Mouse (Mus musculus) midbrain, embryonic 16.5 days (tissue): Measurements from ENCODE around the gene Kif5c. TPM values are rescaled to one million over a fixed set of nuclear protein-coding genes. Genes with fewer than 3 reads are reported as not detected.

Source experiments
- ATAC-seq: fragments of 200-750 bp; cut with Nextera tagmentation; 2 replicates; pipeline ENCODE4 v1.8.0; 2017; ENCODE audit warnings: moderate TSS enrichment
- H3K27ac ChIP-seq: fragments of 300-500 bp; sonication (generic); 2 replicates; pipeline ENCODE4 v1.5.1; 2014; ENCODE audit warnings: mild to moderate bottlenecking, low read length, mixed read lengths
- H3K27me3 ChIP-seq: fragments of 300-500 bp; sonication (generic); 2 replicates; pipeline ENCODE4 v1.6.1; 2014; ENCODE audit warnings: low read depth, low read length, mixed read lengths; ENCODE audit not compliant: control insufficient read depth, insufficient read depth
- H3K36me3 ChIP-seq: fragments of 300-500 bp; sonication (generic); 2 replicates; pipeline ENCODE4 v1.6.1; 2014; ENCODE audit warnings: mild to moderate bottlenecking, low read length, moderate library complexity, mixed read lengths; ENCODE audit not compliant: control insufficient read depth, insufficient read depth
- H3K4me1 ChIP-seq: fragments of 300-500 bp; sonication (generic); 2 replicates; pipeline ENCODE4 v1.6.1; 2014; ENCODE audit warnings: mild to moderate bottlenecking, low read length, mixed read lengths; ENCODE audit not compliant: control insufficient read depth, insufficient read depth
- H3K4me2 ChIP-seq: fragments of 300-500 bp; sonication (generic); 2 replicates; pipeline ENCODE4 v1.6.1; 2014; ENCODE audit warnings: mild to moderate bottlenecking, low read length, mixed read lengths
- H3K4me3 ChIP-seq: fragments of 300-500 bp; sonication (generic); 2 replicates; pipeline ENCODE4 v1.5.1; 2014; ENCODE audit warnings: low read depth, mild to moderate bottlenecking, low read length, moderate library complexity, mixed read lengths
- H3K9ac ChIP-seq: fragments of 300-500 bp; sonication (generic); 2 replicates; pipeline ENCODE4 v1.6.1; 2014; ENCODE audit warnings: low read depth, low read length, mixed read lengths
- H3K9me3 ChIP-seq: fragments of 300-500 bp; sonication (generic); replicated peaks from 2 replicates; pipeline ENCODE4 v1.6.1; 2014; ENCODE audit warnings: mild to moderate bottlenecking, low read length, mixed read lengths; ENCODE audit not compliant: control insufficient read depth, poor library complexity, severe bottlenecking
- WGBS: fragments of 180-500 bp; shearing (Covaris S2); extraction: QIAGEN DNeasy Blood & Tissue Kit; methylation state at CpG from one replicate; pipeline ENCODE4 v1.1.7; 2014; 5-methylcytosine and 5-hydroxymethylcytosine counted together
- polyA plus RNA-seq: library from polyadenylated mRNA; unstranded; fragments of >200 nt; fragmentation: Nextera tagmentation; extraction: Ambion mirVana; gene quantifications from 2 replicates; pipeline ENCODE4 v1.2.1, GENCODE M21; 2015

Gene Kif5c
- polyA plus RNA-seq, 1 experiment from 2014 or later, result 194 TPM

DNA sequence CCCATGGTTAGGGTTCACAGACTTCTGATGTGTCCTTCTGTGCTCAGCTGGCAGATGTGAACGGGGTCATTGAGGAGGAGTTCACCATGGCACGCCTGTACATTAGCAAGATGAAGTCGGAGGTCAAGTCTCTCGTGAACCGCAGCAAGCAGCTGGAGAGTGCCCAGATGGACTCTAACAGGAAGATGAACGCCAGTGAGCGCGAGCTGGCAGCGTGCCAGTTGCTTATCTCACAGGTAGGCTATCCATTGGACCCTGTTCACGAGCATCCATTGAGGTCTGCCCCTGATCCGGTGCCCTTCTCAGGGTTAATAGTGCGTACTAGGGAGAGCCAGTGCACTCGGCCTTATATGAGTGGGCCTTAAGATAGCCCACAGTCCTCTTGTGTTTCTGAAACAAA lies 116.3 kb downstream of the Kif5c start:
- no peak for ATAC-seq
- WGBS, result 90% methylated on average over 13 of the region's 13 CpGs
- Histone ChIP-seq H3K27me3 (no peaks in the 10 kb centered on the region), H3K27ac (no peak overlapping the region), H3K9ac (no peak overlapping the region), H3K4me2 (no peak overlapping the region), H3K4me3 (no peak overlapping the region), H3K36me3 (peaks cover 20% of the 10 kb centered on the region), H3K4me1 (no peaks in the 10 kb centered on the region), H3K9me3 (no peaks in the 10 kb centered on the region)

DNA sequence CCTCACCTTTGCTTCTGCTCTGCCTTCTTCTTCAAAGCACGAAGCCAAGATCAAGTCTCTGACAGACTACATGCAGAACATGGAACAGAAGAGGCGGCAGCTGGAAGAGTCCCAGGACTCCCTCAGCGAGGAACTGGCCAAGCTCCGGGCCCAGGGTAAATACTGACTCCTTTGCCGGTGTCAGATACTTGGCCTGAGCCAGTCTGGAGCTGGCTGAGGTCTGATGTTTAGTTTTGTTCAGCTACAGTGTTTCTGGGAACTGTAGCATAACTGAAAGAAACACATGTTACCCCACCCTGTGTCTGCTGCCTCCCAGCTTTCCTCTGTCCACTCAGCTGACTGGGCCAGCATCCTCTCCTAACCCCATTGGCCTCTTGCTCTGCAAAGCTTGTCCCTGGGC lies 119.9 kb downstream of the Kif5c start:
- Histone ChIP-seq H3K27me3 (no peaks in the 10 kb centered on the region), H3K4me2 (no peak overlapping the region), H3K4me3 (no peak overlapping the region), H3K9me3 (no peaks in the 10 kb centered on the region), H3K9ac (no peak overlapping the region), H3K27ac (no peak overlapping the region), H3K36me3 (peaks cover 11% of the 10 kb centered on the region), H3K4me1 (peaks cover 12% of the 10 kb centered on the region)
- WGBS, result 91% methylated on average over 5 of the region's 5 CpGs
- ATAC-seq, result no peak

GRCm38 (mm10) chr2:49741026-49741425 lies 121.9 kb downstream of the Kif5c start:
- H3K9ac ChIP-seq, result no peak overlapping the region
- peak overlapping the region; percentile 26; the same call in 1 of the 2 replicates for H3K27ac ChIP-seq
- no peaks in the 10 kb centered on the region for H3K27me3 ChIP-seq
- no peaks in the 10 kb centered on the region for H3K9me3 ChIP-seq
- H3K36me3 ChIP-seq, result peaks cover 18% of the 10 kb centered on the region
- peaks cover 13% of the 10 kb centered on the region for H3K4me1 ChIP-seq
- ATAC-seq, result no peak
- WGBS, result 66% methylated on average over 6 of the region's 6 CpGs
- no peak overlapping the region for H3K4me3 ChIP-seq
- no peak overlapping the region for H3K4me2 ChIP-seq

GRCm38 (mm10) chr2:49741895-49742734 lies 123.0 kb downstream of the Kif5c start:
- peaks cover 13% of the 10 kb centered on the region for H3K4me1 ChIP-seq
- no peaks in the 10 kb centered on the region for H3K27me3 ChIP-seq
- H3K27ac ChIP-seq, result peak overlapping the region; percentile 50
- peak; percentile 30; the same call in 1 of the 2 replicates for ATAC-seq
- H3K36me3 ChIP-seq, result peaks cover 18% of the 10 kb centered on the region
- WGBS, result 56% methylated on average over 16 of the region's 16 CpGs
- 0 out of 2 replicates have a peak overlapping the region, but pooled peaks have one; percentile 15 for H3K9ac ChIP-seq
- H3K9me3 ChIP-seq, result no peaks in the 10 kb centered on the region
- no peak overlapping the region for H3K4me3 ChIP-seq
- no peak overlapping the region for H3K4me2 ChIP-seq

DNA sequence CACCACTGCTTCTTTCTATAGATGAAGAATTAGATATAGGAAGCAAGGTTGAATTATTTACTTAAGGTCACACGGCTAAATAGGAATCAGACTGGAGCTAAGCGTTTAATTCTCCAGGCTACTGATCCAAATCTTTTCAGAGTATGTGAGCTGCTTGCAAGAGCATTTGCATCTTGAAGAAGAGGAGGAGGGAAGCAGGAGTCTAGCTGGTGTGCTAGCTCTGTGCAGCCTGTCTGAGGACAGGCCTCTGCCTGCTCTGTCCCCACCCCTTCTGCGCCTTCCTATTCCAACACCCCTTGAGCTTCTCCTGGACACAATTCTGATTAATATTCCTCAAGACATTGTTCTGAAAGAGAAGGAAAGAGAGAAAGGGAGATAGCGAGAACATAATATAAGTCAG lies 123.8 kb downstream of the Kif5c start:
- Histone ChIP-seq H3K4me2 (no peak overlapping the region), H3K27ac (no peak overlapping the region; the same call in 1 of the 2 replicates), H3K9me3 (no peaks in the 10 kb centered on the region), H3K4me3 (no peak overlapping the region), H3K27me3 (no peaks in the 10 kb centered on the region), H3K4me1 (peaks cover 13% of the 10 kb centered on the region), H3K36me3 (peaks cover 18% of the 10 kb centered on the region), H3K9ac (no peak overlapping the region)
- 65% methylated on average over 4 of the region's 4 CpGs for WGBS
- ATAC-seq, result no peak

- Histone ChIP-seq H3K4me2 (no peak overlapping the region), H3K4me1 (peaks cover 13% of the 10 kb centered on the region), H3K9me3 (no peaks in the 10 kb centered on the region), H3K36me3 (peaks cover 18% of the 10 kb centered on the region), H3K9ac (no peak overlapping the region), H3K27ac (peak overlapping the region; percentile 62; the same call in 1 of the 2 replicates), H3K4me3 (no peak overlapping the region), H3K27me3 (no peaks in the 10 kb centered on the region)
- ATAC-seq, result no peak
- WGBS, result 63% methylated on average over 6 of the region's 6 CpGs
Measured at GRCm38 (mm10) chr2:49743775-49744174, 124.7 kb downstream of the Kif5c start.

DNA sequence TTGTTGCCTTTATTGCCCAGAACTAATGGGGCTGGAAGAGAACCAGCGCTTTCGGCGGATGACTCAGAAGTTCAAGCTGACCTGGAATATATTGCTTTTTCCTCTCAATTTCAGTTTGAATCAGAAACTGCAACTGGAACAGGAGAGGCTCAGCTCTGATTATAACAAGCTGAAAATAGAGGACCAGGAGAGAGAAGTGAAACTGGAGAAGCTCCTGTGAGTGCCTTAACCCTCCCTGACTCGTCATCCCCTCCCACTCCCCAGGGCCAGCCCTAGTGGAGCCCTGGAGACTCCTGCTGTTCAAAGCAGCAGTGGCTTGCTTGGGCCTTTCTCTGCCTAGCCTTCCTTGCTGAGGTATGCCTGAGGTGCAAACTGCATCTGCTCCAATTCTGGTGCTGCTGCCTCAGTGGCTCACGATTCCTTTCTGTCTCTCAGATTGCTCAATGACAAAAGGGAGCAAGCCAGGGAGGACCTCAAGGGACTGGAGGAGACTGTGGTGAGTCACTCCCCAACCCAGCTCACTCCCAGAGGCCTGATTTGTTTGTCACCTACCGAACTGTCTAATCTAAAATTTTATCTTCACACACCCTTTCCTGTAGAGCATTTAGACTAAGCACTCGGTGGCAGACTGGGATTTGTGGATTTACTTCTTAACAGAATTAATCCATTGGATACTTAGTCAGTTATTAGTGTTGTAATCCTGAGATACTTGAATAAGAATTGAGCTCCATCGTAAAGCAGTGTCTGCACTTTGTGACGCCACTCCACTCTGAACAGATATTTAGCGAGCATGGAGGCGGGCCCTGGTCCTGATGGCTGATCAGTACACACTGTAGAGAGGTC lies 125.4 kb downstream of the Kif5c start:
- H3K36me3 ChIP-seq, result peaks cover 13% of the 10 kb centered on the region; the same call in 1 of the 2 replicates

DNA sequence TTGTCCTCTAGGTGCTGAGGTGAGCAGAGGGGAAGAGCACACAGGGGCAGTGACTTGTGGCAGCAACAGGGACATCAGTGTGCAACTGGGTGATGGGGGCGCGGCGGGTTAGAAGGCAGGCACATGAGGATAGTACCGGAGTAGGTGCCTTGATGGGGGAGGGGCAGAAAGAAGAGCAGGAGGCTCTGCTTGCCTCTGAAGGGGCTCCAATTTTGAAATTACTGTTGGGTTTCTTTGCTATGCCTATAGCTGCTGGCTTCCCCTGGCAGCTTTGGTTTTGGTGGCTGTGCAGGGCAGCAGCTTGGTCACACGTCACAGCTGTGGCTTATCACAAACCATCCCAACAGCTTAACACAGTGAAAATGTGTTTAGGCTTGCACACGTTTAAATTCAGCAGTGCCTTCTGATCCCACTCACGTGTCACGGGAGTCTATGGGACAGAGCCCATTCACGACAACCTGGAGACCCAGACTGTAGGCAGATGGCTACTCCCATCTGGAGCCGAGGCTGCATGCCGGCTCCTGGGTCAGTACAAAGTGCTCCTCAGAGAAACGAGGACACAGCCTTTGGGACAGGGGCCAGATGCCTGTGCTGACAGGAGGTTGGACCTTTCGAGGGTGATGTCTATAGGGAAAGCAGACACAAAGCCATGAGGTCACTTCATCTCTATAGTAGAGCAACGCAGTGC lies 126.1 kb downstream of the Kif5c start:
- H3K36me3 ChIP-seq, result peaks cover 16% of the 10 kb centered on the region; the same call in 1 of the 2 replicates
- H3K27ac ChIP-seq, result no peak overlapping the region
- no peak overlapping the region for H3K9ac ChIP-seq
- no peaks in the 10 kb centered on the region for H3K9me3 ChIP-seq
- ATAC-seq, result no peak
- no peak overlapping the region for H3K4me3 ChIP-seq
- H3K4me2 ChIP-seq, result no peak overlapping the region
- H3K4me1 ChIP-seq, result peaks cover 13% of the 10 kb centered on the region
- H3K27me3 ChIP-seq, result no peaks in the 10 kb centered on the region
- WGBS, result 65% methylated on average over 14 of the region's 14 CpGs

More for the DNA sequence above, 125.4 kb downstream of the Kif5c start:
- H3K27ac ChIP-seq, result peak overlapping the region; percentile 63
- 48% methylated on average over 11 of the region's 11 CpGs for WGBS
- no peak overlapping the region for H3K9ac ChIP-seq
- no peak overlapping the region for H3K4me3 ChIP-seq
- H3K9me3 ChIP-seq, result no peaks in the 10 kb centered on the region
- no peaks in the 10 kb centered on the region for H3K27me3 ChIP-seq
- no peak overlapping the region for H3K4me2 ChIP-seq
- H3K4me1 ChIP-seq, result peaks cover 13% of the 10 kb centered on the region
- ATAC-seq, result peak; percentile 15; the same call in 1 of the 2 replicates
